Mouse (Mus musculus) midbrain, embryonic 13.5 days (tissue): Measurements from ENCODE around the gene Ankdd1b. TPM values are rescaled to one million over a fixed set of nuclear protein-coding genes. Genes with fewer than 3 reads are reported as not detected.
A peak's percentile ranks its signal among the peaks of the same experiment; 100 is the strongest.

ENCODE experiments used
- ATAC-seq: fragments of 200-750 bp; cut with Nextera tagmentation; 2 replicates; pipeline ENCODE4 v1.8.0; 2017; ENCODE audit warnings: mild to moderate bottlenecking, moderate TSS enrichment, moderate library complexity
- H3K27ac ChIP-seq: fragments of 300-500 bp; sonication (generic); 2 replicates; pipeline ENCODE4 v1.5.1; 2015; ENCODE audit warnings: inconsistent platforms, mild to moderate bottlenecking, moderate library complexity
- H3K27me3 ChIP-seq: fragments of 300-500 bp; sonication (generic); 2 replicates; pipeline ENCODE4 v1.6.1; 2015; ENCODE audit warnings: mild to moderate bottlenecking, inconsistent platforms
- H3K36me3 ChIP-seq: fragments of 300-500 bp; sonication (generic); 2 replicates; pipeline ENCODE4 v1.6.1; 2015; ENCODE audit warnings: mild to moderate bottlenecking, inconsistent platforms
- H3K4me1 ChIP-seq: fragments of 300-500 bp; sonication (generic); replicated peaks from 2 replicates; pipeline ENCODE4 v1.6.1; 2015; ENCODE audit warnings: inconsistent platforms
- H3K4me2 ChIP-seq: fragments of 300-500 bp; sonication (generic); replicated peaks from 2 replicates; pipeline ENCODE4 v1.6.1; 2015; ENCODE audit warnings: moderate library complexity, mild to moderate bottlenecking, inconsistent platforms
- H3K4me3 ChIP-seq: fragments of 300-500 bp; sonication (generic); replicated peaks from 2 replicates; pipeline ENCODE4 v1.5.1; 2015; ENCODE audit warnings: mild to moderate bottlenecking, inconsistent platforms
- H3K9ac ChIP-seq: fragments of 300-500 bp; sonication (generic); replicated peaks from 2 replicates; pipeline ENCODE4 v1.6.1; 2015; ENCODE audit warnings: mild to moderate bottlenecking, inconsistent platforms
- H3K9me3 ChIP-seq: fragments of 300-500 bp; sonication (generic); 2 replicates; pipeline ENCODE4 v1.6.1; 2016; ENCODE audit warnings: mild to moderate bottlenecking, inconsistent platforms
- WGBS: fragments of 180-500 bp; shearing (Covaris S2); methylation state at CpG from one replicate; pipeline ENCODE4 v1.1.7; 2015; 5-methylcytosine and 5-hydroxymethylcytosine counted together
- polyA plus RNA-seq: library from polyadenylated mRNA; unstranded; fragments of >200 nt; fragmentation: Nextera tagmentation; extraction: Ambion mirVana; gene quantifications from 2 replicates; pipeline ENCODE4 v1.2.1, GENCODE M21; 2015

Gene Ankdd1b
- polyA plus RNA-seq, 1 experiment from 2014 or later = not detected

GRCm38 (mm10) chr13:96426044-96426443, 45.0 kb downstream of the Ankdd1b start:
- 68% methylated on average over 3 of the region's 3 CpGs for WGBS
- ATAC-seq = no peak
- H3K4me1 ChIP-seq = no peaks in the 10 kb centered on the region
- no peaks in the 10 kb centered on the region for H3K27me3 ChIP-seq
- no peak overlapping the region for H3K27ac ChIP-seq
- H3K4me2 ChIP-seq = no peak overlapping the region
- H3K9ac ChIP-seq = no peak overlapping the region
- H3K9me3 ChIP-seq = no peaks in the 10 kb centered on the region
- no peaks in the 10 kb centered on the region for H3K36me3 ChIP-seq
- no peak overlapping the region for H3K4me3 ChIP-seq

- Histone ChIP-seq H3K9me3 (no peaks in the 10 kb centered on the region), H3K4me2 (no peak overlapping the region), H3K27ac (no peak overlapping the region), H3K9ac (no peak overlapping the region), H3K27me3 (no peaks in the 10 kb centered on the region), H3K4me3 (no peak overlapping the region), H3K4me1 (no peaks in the 10 kb centered on the region), H3K36me3 (0 out of 2 replicates have a peak, but pooled peaks cover 8% of the 10 kb centered on the region)
- ATAC-seq = no peak
- WGBS = 89% methylated on average over 12 of the region's 12 CpGs
Measured at GRCm38 (mm10) chr13:96424496-96425274, 46.3 kb downstream of the Ankdd1b start.

GRCm38 (mm10) chr13:96421230-96421629, 49.8 kb downstream of the Ankdd1b start:
- no peaks in the 10 kb centered on the region for H3K27me3 ChIP-seq
- H3K27ac ChIP-seq = no peak overlapping the region
- H3K4me1 ChIP-seq = no peaks in the 10 kb centered on the region
- no peak overlapping the region for H3K4me2 ChIP-seq
- H3K9ac ChIP-seq = no peak overlapping the region
- peaks cover 26% of the 10 kb centered on the region for H3K36me3 ChIP-seq
- ATAC-seq = no peak
- H3K9me3 ChIP-seq = no peaks in the 10 kb centered on the region
- no peak overlapping the region for H3K4me3 ChIP-seq

GRCm38 (mm10) chr13:96418487-96418886, 52.5 kb downstream of the Ankdd1b start:
- H3K9me3 ChIP-seq = no peaks in the 10 kb centered on the region
- no peak overlapping the region for H3K27ac ChIP-seq
- no peak overlapping the region for H3K9ac ChIP-seq
- 92% methylated on average over 4 of the region's 4 CpGs for WGBS
- ATAC-seq = no peak
- H3K4me3 ChIP-seq = no peak overlapping the region
- H3K4me2 ChIP-seq = no peak overlapping the region
- H3K27me3 ChIP-seq = no peaks in the 10 kb centered on the region
- H3K4me1 ChIP-seq = no peaks in the 10 kb centered on the region
- H3K36me3 ChIP-seq = peaks cover 51% of the 10 kb centered on the region

- H3K27ac ChIP-seq = no peak overlapping the region
- ATAC-seq = no peak
- WGBS = 88% methylated on average over 5 of the region's 5 CpGs
- H3K9ac ChIP-seq = no peak overlapping the region
- H3K27me3 ChIP-seq = no peaks in the 10 kb centered on the region
- peaks cover 57% of the 10 kb centered on the region for H3K36me3 ChIP-seq
- no peaks in the 10 kb centered on the region for H3K9me3 ChIP-seq
- H3K4me2 ChIP-seq = no peak overlapping the region
- H3K4me1 ChIP-seq = no peaks in the 10 kb centered on the region
- H3K4me3 ChIP-seq = no peak overlapping the region
Measured at GRCm38 (mm10) chr13:96417261-96417813, 53.7 kb downstream of the Ankdd1b start.

- H3K9me3 ChIP-seq = no peaks in the 10 kb centered on the region
- no peak overlapping the region for H3K4me3 ChIP-seq
- 96% methylated on average over 8 of the region's 8 CpGs for WGBS
- no peak for ATAC-seq
- H3K4me2 ChIP-seq = no peak overlapping the region
- no peak overlapping the region for H3K27ac ChIP-seq
- no peak overlapping the region for H3K9ac ChIP-seq
- no peaks in the 10 kb centered on the region for H3K4me1 ChIP-seq
- H3K36me3 ChIP-seq = peaks cover 63% of the 10 kb centered on the region
- no peaks in the 10 kb centered on the region for H3K27me3 ChIP-seq
Measured at GRCm38 (mm10) chr13:96416380-96416779, 54.6 kb downstream of the Ankdd1b start.

GRCm38 (mm10) chr13:96414384-96414783, 56.6 kb downstream of the Ankdd1b start:
- H3K4me1 ChIP-seq = no peaks in the 10 kb centered on the region
- H3K27me3 ChIP-seq = no peaks in the 10 kb centered on the region
- peaks cover 69% of the 10 kb centered on the region for H3K36me3 ChIP-seq
- no peak overlapping the region for H3K27ac ChIP-seq
- H3K9ac ChIP-seq = no peak overlapping the region
- no peak overlapping the region for H3K4me2 ChIP-seq
- H3K4me3 ChIP-seq = no peak overlapping the region
- WGBS = 90% methylated on average over 6 of the region's 6 CpGs
- no peaks in the 10 kb centered on the region for H3K9me3 ChIP-seq
- ATAC-seq = no peak

- Histone ChIP-seq H3K36me3 (peaks cover 60% of the 10 kb centered on the region), H3K4me2 (no peak overlapping the region), H3K27ac (no peak overlapping the region), H3K4me3 (no peak overlapping the region), H3K9me3 (no peaks in the 10 kb centered on the region), H3K4me1 (no peaks in the 10 kb centered on the region), H3K9ac (no peak overlapping the region), H3K27me3 (no peaks in the 10 kb centered on the region)
- ATAC-seq = no peak
- 94% methylated on average over 1 of the region's 1 CpGs for WGBS
Measured at GRCm38 (mm10) chr13:96408786-96409185, 62.2 kb downstream of the Ankdd1b start.

- no peaks in the 10 kb centered on the region for H3K9me3 ChIP-seq
- H3K27ac ChIP-seq = no peak overlapping the region
- H3K4me3 ChIP-seq = no peak overlapping the region
- H3K36me3 ChIP-seq = peaks cover 64% of the 10 kb centered on the region
- H3K27me3 ChIP-seq = no peaks in the 10 kb centered on the region
- no peaks in the 10 kb centered on the region for H3K4me1 ChIP-seq
- H3K4me2 ChIP-seq = no peak overlapping the region
- WGBS = 76% methylated on average over 4 of the region's 4 CpGs
- H3K9ac ChIP-seq = no peak overlapping the region
- no peak for ATAC-seq
Measured at GRCm38 (mm10) chr13:96407040-96407439, 64.0 kb downstream of the Ankdd1b start.

- Histone ChIP-seq H3K9me3 (no peaks in the 10 kb centered on the region), H3K9ac (no peak overlapping the region), H3K36me3 (peaks cover 62% of the 10 kb centered on the region), H3K27ac (no peak overlapping the region), H3K4me2 (no peak overlapping the region), H3K4me1 (no peaks in the 10 kb centered on the region), H3K27me3 (no peaks in the 10 kb centered on the region), H3K4me3 (no peak overlapping the region)
- no peak for ATAC-seq
- 94% methylated on average over 2 of the region's 2 CpGs for WGBS
Measured at GRCm38 (mm10) chr13:96405518-96405917, 65.5 kb downstream of the Ankdd1b start.

GRCm38 (mm10) chr13:96401251-96401650, 69.7 kb downstream of the Ankdd1b start:
- Histone ChIP-seq H3K9me3 (no peaks in the 10 kb centered on the region), H3K4me2 (no peak overlapping the region), H3K27me3 (no peaks in the 10 kb centered on the region), H3K4me3 (no peak overlapping the region), H3K9ac (no peak overlapping the region), H3K27ac (no peak overlapping the region), H3K4me1 (no peaks in the 10 kb centered on the region), H3K36me3 (peaks cover 90% of the 10 kb centered on the region)
- 95% methylated on average over 5 of the region's 5 CpGs for WGBS
- no peak for ATAC-seq

- peaks cover 13% of the 10 kb centered on the region for H3K4me1 ChIP-seq
- no peaks in the 10 kb centered on the region for H3K9me3 ChIP-seq
- H3K27ac ChIP-seq = no peak overlapping the region
- peak overlapping the region; percentile 78 for H3K4me3 ChIP-seq
- H3K9ac ChIP-seq = peak overlapping the region; percentile 72
- H3K4me2 ChIP-seq = peak overlapping the region; percentile 76
- H3K27me3 ChIP-seq = no peaks in the 10 kb centered on the region
- no peak for ATAC-seq
- H3K36me3 ChIP-seq = peaks cover 34% of the 10 kb centered on the region
- WGBS = 23% methylated on average over 2 of the region's 2 CpGs
Measured at GRCm38 (mm10) chr13:96389301-96389700, 81.7 kb downstream of the Ankdd1b start.
